Mouse (Mus musculus) liver, adult (tissue): ENCODE data around the gene Chmp2a.

Source experiments
- GATA4 ChIP-seq: IDR thresholded peaks from 2 replicates; pipeline ENCODE4 v1.6.1; 2014; ENCODE audit warnings: mild to moderate bottlenecking, low read length; ENCODE audit not compliant: insufficient replicate concordance

Gene Chmp2a

GRCm38 (mm10) chr7:12987409-12988189, 47.0 kb downstream of the Chmp2a start:
- TF ChIP-seq GATA4, result no peak

- no peak for TF ChIP-seq GATA4
Measured at GRCm38 (mm10) chr7:12986906-12987305, 47.7 kb downstream of the Chmp2a start.

- no peak for TF ChIP-seq GATA4
Measured at GRCm38 (mm10) chr7:12985724-12986123, 48.9 kb downstream of the Chmp2a start.
